Mouse (Mus musculus): ENCODE data around the gene Hacd4.

Gene Hacd4

DNA sequence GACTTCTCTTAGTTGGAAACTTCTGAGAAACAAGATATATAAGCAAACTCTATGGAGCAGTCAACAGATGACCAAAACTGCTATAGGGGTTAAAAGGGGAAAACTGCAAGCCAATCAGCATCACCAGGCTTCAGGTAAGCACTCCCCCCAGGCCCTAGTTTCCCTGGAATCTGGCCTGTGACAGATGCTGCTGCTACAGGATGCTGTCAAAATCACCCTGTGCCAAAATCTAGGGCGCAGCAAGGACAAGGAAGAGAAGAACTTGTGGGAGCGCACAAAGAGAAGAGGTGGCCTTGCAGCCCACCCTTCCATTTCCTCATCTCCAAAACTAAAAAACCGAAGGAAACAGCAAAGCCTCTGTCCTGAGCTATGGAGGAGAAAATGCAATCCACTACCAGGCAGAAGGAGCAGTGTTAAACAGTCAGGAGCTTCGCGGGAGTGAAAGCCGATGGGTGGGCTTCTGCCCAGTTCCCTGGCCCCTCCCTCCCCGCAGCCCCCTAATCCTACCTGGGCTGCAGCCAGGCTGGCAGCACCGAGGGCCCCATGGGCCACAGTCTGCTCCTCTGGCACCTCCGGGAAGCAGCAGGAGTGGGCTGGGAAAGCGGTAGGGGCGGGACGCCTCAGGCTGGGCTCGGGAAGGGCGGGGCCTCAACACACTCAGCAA, at the start of gene Hacd4:
Gene Hacd4 (minus strand): TSS at position 603 of the 664 bp plus-strand sequence.
- in situ Hi-C loops (cut with MboI), result no loop called here

DNA sequence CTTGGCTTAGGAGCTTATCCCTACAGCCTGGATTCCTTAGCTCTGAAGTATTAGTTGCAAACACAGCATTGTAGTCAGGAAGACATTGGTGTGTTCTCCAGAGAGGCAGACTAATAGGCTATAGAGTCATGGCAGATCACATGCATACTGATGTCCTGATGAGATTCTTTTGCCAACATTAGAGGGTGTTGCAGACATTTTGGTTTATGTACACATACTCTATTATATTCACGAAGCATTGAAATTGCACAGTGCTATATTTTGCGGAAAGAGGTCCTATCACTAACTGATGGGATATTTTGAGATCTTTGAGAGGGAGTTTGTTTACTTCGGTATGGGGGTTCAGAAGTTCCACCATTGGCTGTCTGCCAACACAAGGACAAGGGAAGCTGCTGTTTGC, 49.4 kb upstream of the Hacd4 start:
- in situ Hi-C loops (cut with MboI), result no loop called here

DNA sequence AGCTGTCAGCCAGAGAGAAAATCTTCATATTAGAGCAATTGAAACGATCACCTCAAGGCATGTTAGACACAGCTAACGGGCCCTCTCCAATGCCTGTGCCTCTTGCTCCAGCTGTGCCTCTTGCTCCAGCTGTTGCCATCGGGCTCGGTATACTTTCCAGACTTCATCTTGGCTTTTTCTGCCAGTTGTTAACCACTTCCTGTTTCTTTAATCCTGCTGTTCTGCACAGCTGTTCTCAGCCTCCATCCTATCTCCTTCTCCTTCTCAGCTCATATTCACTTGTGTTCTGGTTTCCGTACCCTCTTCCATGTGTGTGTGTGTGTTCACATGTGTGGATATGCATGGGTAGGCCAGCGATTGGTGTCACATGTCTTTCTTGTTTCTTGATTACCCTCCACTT, 41.4 kb upstream of the Hacd4 start:
- in situ Hi-C loops (cut with MboI), result no loop called here

DNA sequence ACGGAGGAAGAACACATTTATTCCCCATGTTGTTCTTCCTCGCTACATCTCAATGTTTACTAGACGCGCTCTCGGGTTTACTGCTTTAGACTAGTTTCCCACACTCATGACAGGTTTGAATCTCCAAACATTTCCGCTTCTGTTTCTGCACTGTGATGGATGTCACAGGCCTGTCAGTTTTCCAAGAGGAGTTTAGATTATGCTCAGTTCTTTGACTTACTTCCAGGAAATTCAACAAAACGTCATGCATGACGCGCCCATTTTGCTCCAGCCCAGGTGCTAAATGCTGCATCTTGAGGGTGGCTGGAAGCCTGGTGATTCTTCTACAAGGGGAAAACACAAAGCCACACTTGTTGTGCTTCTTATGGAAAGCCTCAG, 40.1 kb upstream of the Hacd4 start:
- in situ Hi-C loops (cut with MboI), result no loop called here

DNA sequence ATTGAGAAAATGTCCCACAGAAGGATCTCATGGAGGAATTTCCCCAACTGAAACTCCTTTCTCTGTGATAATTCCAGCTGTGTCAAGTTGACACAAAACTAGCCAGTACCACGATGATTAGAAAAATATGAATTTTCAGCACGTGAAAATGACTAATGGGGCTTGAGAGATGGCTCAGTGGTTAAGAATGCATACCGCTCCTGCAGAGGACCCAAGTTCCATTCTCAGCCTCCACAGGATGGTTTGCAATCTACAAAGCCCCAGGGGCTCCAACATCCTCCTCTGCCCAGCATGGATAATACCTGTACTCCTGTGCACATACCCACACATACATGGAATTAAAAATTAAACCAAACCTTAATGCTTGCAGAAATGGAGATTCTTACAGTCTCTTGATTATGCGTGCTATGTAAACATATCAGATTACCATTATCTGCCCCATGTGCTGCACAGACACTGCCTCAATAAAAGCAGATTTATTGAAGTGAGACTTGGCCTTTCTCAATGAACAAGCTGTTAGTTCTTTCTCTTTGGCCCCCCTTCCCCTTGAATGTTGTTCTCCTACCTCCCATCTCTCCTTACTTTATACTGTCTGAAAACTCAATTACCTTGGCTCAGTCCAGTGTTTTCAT, 39.6 kb upstream of the Hacd4 start:
- in situ Hi-C loops (cut with MboI), result no loop called here

DNA sequence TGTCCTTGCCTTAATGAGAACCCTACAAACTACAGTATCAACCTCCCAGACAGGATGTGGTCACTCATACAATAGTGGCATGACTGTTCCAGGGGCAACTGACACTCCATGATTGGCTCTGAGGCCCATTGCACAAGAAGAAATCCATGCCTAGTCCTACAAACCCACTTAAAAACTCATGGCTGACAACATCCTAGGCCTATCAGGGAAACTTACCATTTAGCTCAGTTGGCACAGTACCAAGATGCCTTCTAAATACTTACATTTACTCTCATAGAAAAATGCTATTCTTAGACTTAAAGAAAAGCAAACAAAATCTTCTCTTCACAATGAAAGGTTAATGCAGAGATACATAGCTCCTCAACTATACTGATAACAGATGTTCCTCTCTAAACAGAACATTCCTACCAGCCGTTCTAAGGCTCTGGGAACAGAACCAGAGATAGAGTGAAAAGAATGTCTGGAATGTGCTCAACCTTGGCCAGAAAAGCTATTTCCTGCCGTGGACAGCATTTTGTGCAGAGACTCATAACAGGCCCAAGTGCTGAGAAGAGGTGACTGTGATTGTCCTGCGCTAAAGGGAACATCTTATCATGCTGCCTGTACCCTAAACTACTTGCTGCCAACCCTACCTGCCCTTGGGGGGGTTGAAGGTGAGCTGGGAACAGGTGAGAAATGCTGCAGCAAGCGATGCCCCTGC, 37.9 kb upstream of the Hacd4 start:
- in situ Hi-C loops (cut with MboI), result no loop called here

DNA sequence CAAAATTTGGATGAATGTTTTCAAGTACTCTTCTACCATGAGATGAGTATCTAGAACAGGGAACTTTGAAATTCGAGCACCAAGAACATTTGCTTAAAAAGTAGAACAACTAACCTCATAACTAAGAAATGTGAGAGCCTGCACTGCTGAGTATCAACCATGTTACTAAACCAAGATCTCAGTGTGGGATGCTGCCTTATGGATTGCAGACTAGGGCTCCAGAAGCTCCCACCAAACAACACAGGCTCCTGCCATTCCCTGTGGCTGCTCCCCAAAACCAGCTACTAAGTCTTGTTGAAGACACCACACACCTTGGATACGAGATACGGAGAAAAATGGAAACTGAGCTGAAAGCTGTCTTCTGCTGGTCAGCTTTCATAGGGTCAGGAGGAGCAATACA, 37.4 kb upstream of the Hacd4 start:
- in situ Hi-C loops (cut with MboI), result no loop called here

DNA sequence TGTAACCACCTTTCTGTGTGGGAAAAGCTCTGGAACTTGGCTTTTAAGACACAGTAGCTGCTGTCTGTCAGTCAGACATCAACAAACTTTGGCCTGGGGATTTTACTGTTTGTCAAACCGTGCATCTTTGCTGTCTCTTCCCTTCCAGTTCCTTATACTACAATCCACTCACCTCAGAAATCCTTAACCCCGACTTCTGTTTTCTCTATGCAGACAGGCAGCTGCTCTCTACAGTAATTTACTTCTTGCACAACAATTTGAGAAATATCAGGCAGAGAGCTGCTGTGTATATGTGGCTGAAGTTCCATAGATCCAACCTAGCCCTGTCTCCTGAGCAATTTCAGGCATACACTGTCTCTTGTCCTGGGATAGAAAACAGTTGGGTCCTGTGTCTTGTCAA, 32.8 kb upstream of the Hacd4 start:
- in situ Hi-C loops (cut with MboI), result no loop called here

DNA sequence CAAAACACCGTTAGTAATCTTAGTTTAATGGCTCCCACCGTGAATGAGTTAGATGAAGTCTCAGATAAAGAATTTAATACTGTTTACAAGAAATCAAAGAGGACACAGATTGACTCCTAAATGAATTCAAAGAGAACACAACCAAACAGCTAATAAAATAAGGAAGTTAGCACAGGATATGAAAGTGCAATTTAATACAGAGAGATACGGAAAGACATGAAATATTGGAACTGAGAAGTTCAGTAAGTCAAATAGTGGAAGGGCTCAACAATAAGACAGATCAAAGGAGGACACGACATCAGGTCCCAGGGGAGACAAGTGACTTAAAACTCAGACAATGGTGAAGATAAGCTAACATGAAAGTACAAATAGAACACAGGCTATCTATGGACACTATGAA, 25.8 kb upstream of the Hacd4 start:
- in situ Hi-C loops (cut with MboI), result no loop called here

DNA sequence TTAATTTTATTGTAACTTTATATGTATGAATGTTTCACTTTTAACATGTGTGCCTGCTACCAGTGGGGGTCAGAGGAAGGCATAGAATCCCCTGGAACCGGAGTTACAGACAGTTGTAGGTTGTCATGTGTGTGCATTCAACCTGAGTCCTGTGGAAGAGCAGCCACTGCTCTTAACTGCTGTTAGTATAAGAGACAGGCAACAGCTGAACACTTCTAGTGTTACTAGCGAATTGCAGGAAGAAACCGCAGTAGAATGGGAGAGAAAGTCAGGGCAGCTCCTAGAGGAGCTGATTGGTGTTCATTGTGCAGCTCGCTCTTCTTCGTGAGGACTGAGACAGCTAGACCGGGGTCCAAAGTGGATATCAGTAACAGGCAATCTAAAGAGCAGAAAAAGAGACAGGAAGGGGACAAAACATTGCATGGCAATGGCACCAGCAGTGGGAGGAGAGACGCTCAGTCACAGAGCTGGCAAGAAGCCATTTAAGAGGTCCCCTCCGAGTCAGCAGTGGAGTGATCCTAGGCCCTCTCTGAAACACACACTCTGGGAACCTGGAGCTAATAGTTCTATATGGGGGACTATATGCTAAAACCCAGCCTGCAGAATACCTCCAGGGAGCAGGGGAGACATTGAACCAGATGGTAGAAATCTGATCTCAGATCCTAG, 24.4 kb upstream of the Hacd4 start:
- in situ Hi-C loops (cut with MboI), result no loop called here

DNA sequence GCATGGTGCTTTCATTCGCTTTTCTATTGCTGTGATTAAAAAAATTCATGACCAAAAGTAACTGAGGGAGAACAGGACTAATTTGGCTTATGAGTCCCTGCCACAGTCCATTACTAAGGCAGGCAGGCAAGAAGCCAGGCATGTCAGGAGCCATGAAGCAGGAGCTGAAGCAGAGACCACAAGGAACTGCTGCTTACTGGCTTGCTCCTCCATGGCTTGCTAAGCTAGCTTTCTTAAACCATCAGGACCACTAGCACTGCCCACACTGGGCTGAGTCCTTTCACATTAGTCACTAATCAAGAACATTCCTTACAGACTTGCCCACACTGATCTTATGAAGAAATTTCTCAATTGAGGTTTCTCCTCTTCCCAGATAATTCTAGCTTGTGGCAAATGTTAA, 23.8 kb upstream of the Hacd4 start:
- in situ Hi-C loops (cut with MboI), result no loop called here

DNA sequence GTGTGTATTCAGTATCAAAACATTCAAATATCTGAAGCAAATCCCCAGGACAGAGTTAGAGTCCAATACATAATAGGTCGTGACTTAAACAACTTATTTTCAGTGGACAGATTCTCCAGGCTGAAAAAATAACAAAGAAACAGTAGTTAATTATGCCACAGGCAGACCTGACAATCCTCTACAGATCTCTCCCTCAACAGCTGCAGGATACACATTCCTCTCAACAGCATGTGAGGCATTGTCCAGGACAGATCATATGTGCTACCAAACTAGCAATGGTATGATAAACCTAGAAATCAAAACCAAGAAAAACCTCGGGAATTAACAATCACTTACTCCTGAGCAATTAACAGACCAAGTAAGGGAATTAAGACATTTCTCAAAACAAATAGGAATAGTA, 22.6 kb upstream of the Hacd4 start:
- in situ Hi-C loops (cut with MboI), result no loop called here

DNA sequence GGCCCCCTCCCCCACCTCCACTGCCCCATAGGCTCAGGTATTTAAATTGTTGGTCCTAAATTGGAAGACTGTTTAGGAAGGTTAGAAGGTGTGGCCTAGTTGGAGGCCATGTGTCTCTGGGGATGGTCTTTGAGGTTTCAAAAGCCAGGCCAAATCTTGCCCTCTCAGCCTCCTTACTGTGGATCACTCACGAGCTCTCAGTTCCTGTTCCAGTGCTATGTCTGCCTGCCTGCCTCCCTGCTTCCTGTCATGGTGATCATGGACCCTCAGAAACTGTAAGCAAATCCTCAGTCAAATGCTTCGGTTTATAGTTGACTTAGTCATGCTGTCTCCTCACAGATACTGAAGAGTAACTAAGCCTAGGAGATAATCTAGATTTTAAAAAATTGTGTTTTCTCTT, 19.9 kb upstream of the Hacd4 start:
- in situ Hi-C loops (cut with MboI), result no loop called here

DNA sequence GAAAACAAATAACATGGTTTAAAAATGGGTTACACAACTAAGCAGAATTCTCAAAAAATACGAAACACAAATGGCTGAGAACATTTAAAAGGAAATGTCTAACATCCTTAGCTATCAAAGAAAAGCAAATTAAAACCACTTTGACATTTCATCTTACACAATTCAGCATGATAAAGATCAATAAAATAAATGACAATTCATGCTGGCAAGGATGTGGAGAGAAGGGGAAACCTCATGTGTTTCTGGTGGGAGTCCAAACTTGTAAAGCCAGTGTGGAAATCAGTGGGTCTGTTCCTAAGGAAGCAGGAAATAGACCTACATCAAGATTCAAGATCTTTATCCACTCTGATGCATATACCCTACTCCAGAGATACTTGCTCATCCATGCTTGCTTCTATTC, 19.4 kb upstream of the Hacd4 start:
- in situ Hi-C loops (cut with MboI), result no loop called here

DNA sequence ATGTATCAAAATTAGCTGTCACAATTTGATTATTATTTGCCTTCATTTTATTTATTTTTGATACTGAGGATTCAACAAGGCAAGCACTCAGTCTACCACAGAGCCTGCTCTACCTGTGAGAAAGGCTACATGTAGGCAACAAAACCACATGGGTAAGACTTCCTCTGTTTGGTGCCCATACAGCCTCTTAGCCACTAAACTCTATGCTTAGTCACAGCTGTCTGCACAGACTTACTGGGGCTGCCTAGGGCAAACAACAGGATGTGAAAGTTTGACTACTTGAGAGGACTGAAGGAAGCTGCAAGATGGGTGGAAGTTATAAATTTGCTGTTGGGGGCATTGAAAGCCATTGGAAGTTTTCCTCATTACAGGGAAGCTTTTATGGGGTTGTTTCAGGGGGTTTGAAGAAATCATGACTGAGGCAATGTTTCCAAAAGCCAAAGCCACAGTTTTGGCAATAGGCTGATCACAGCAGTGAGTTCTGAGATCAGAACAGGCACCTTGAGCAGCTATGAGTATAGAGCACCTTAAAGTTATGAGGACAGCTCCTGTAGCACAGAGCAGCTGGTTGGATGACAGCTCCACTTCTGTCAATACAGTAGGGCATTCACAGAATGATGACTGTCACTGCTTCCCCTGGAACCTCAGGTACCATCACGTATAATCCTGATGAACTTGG, 11.5 kb upstream of the Hacd4 start:
- in situ Hi-C loops (cut with MboI), result no loop called here

DNA sequence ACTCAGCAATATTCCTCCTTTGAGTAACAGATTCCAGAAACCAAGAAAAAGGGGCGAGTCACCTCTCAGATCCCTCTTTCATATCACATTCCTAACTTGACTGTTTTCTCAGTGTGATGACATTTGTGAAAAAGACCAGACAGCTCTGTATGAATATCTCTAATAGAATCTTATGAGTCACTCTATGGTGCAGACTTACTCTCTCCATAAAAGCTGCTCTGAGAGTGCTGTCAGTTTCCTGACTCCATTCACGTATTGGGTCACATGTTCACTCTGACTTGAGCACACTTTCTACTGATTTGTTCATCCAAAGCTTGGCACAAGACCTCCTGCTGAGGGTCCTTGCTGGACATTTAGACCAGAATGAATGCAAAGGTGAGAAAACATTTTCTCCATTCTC, 10.2 kb upstream of the Hacd4 start:
- in situ Hi-C loops (cut with MboI), result no loop called here

DNA sequence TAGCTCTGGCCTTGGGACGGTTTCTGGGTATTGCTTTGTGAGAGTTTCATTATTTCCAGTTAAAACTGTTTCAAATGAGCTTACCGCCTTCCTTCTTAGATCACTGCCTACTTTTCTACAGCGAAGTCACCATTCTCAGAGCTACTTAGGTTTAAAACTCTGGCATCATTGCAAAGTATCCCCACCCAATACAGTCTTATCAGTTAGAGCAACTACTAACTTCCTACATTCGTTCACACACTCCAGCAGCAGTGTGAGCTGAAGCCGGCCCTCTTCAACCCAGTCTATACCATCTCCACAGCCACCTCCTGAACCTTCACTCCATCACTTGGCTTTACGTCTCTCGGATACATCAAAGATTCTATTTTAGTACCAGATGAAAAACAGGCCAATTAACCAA, 2.1 kb upstream of the Hacd4 start:
- in situ Hi-C loops (cut with MboI), result no loop called here

DNA sequence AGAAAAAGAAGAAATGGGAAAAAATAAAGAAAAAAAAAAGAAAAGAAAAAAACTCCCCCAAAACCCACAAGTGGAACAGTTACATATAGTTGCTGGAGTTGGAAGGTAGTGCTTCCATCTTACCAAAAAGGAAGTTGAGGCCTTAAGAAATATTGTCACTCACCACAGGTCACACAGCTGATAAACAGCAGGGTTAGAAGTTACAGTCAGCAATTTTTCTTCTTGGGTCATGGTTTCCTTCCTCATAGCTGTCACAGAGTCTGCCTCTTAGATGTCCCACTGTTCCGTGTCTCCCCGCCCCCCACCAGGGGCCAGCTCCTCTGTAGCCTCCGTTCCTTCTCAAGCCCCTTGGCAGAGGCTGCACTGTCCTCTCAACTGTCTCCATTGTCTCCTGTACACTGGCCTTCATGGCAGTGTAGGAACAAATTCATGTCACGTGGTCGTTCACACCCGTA, 968 bp upstream of the Hacd4 start:
- in situ Hi-C loops (cut with MboI), result no loop called here

DNA sequence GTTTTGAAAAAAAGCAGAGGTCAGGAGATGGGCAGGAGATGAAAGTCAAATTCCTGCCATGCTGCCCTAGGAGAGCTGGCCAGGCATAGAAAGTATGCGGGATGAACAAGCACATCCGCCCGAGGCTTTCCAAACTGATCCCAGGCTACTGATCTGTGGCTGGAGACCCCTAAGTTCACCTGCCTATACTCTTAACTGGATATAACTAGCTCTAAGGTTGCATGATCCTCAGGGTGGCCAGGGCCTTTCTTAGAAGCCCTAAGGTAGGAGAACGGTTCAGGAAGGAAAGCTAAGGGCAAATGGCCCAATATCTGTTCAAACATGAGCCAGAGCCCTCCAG, 232 bp upstream of the Hacd4 start:
- in situ Hi-C loops (cut with MboI), result no loop called here

DNA sequence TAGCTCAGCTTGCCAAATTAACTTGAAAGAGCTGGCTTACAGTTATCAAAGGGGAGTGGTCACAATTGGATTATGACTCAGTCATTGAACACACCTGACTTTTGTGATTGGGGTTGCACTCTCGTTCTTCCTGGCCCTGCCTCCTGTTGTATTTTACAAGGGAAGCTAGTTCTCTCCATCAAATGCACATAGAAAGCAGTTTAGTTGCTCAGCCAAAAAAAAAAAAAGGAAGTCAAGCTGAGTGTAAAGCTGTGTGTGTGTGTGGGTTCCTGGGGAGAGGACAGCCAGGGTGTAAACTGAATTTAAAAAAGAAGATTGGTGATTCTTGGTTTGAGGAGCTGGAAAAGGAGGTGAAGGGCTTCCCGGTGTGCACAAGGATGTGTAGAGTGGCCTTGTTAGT, 811 bp downstream of the Hacd4 start:
- in situ Hi-C loops (cut with MboI), result no loop called here

DNA sequence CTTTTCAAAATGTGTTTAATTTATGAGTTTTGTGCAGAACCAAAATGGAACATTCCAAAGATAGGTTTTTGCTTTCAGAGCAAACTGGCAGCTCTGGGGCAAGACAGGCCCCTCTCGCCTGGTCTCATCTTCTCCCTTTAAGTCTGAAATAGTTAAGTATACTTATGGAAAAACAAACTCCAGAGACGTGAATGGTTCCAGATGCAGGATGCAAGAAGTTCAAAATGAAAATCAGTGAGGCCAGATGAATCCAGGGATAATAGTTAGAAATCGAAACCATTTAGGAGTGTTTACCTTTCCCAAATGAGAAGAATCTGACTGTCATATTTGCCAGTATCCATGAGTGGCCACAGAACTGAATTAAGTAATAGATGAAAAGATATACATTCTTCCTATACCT, 1.6 kb downstream of the Hacd4 start:
- in situ Hi-C loops (cut with MboI), result no loop called here

DNA sequence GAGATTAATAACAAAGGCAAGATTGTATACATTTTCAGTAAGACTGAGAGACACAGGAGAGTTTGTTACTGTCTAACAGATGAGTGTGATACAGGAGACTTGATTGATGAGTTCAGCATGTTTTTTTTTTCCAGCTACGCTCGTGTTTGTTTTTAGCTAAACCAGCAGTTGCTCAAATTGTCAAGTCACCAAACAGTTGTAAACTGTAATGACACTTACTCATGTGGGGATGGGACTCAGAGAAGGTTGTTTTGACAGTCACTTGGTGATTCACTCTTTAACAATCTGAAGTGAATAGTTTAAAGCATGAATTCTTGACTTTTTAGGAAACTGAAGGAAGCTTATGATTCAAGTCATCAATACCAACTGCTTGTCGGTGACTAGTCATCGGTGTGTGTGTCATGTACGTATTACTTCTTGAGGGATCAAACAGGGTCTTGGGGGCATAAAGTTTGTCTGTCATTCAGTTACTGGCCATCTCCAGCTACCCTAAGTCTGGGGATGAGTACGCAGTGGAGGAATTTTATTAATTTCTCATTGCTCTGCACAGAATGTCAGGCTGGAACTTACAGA, 2.0 kb downstream of the Hacd4 start:
- in situ Hi-C loops (cut with MboI), result no loop called here
